Mouse (Mus musculus) cerebellum, adult 9-11 months (tissue): ENCODE results near the gene Nphs1.

ENCODE experiments used
- DNase-seq: peaks from one replicate; pipeline ENCODE4 v3.0.0; 2022

Nphs1 gene

DNA sequence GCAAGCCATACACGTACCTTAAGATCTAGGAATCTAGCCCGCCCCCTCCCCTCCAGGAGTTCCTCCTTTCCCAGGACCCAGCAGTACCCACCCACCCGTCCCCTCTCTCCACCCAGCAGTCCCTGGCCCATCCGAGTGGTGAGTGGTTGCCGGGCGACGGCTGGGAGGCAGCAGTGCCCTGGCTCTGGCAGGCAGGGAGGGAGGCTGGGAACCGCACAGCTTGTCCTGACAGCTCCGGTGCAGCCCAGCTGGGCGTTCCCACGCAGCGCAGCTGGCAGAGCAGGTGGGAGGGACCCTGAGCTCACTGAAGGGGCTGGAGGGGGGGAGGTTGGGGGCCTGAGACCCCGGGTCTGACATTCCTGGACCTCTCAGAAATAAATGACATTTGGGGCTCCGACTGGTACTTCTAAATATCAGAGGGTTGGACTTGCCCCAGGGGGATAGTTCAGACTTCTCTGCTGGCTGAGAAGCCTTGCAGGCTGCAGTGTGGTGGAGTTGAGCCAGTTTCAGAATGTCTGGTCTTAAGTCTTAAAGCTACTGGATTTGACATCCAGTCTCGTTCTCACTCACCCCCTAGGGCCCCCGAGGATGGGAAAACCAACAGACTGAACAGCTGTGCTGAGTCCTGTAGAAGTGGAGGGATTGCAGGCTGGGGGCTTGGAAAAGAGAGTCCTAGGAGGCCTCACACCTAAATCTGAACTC, at the start of gene Nphs1, which contains the start of gene Kirrel2:
Gene Nphs1, plus strand, starts transcription at position 687 of the 702 bp plus-strand sequence.
Gene Kirrel2, minus strand, starts transcription at position 62 of the 702 bp plus-strand sequence.
- no peak for DNase-seq

DNA sequence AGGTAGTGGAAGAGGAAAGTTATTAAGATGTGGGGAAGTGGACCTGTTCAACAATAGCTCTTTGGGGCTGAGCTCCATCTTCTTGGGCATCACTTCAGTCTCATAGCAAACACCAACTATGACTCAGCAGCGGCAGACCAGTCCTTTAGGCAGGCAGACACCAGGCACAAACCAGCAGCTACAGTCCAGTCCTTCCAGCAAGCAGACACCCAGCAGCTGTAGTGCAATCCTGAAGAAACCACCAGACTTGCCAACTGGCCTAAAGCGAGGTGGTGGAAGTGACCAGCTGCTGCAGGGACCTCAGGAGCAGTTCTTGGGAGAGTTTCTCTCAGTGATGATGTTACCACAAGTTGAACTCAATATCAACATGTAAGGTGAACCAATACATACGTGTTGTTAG, 49.5 kb upstream of the Nphs1 start:
- no peak for DNase-seq

DNA sequence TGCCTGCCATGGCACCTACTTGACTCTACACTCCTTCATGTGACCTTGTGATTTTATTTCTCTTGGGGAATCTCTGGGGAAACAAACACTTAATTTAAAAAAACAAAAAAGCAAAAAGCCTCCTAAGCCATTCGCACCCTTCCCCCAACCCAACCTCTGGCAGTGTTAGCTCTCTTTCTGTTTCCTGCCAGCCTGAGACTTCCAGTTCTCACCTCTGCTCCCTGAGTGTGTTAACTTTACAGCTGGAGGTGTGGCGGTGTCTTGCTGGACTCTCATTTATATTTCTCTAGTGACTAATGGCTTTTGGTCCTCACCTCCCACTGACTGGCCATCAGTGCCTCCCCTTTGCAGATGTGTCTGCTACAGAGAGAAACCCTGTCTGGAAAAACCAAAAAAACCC, 48.3 kb upstream of the Nphs1 start:
- no peak for DNase-seq

DNA sequence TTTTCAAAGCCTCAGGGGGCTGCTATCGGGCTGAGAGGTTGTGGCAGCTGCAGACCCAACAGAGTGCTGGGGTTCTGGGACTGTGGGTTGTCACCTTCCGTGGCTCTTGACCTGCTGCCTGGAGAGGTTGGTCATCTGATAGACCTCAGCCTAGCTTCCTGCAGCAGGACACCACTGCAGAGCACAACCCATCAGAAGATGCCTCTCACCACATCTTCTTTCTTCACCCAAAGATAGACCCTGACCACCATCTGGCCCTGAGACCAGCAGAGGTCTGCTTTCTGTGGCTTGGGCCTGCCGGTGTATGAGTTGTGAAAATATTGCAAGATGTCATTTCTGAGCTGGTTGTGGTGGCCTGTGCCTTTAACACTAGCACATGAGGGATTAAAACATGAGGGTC, 47.1 kb upstream of the Nphs1 start:
- DNase-seq = no peak

DNA sequence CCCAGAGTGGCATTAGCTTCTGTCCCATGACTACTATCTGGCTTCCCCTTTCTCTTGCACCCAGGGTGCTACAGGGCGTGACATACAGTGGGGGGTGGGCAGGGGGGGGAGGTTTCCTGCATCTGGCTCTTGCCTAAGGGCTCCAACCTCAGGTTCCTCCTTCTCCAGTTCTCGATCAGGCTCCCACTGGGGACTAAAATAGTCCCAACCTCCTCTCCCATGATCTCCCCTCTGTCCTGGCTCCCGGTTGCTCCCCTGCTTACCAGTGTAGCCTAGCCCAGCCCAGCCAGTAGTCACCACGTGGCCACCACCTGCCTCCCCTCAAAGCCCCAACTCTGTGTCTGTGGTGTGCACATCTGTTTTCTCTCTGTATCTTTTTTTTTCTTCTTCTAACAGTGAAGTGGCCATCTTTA, 45.4 kb upstream of the Nphs1 start:
- DNase-seq = no peak

DNA sequence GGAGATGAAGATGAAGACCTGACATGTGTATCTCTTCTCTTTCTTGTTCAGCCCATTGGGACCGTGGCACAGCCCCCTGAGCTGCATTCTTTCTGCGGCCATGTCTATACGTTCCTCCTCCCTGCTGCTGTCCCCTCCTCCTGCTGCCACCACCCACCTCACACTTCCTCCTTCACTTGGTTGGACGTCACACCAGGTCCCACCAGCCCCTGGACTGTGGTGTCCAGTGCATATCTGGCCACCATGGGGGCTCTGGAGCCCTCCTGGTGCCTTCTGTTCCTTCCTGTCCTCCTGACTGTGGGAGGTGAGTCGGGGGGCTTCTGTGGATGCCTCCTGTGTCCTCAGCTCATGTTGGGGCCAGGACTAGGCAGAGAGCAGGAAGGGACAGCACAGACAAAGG, 44.5 kb upstream of the Nphs1 start, which contains the start of gene Tyrobp:
Gene Tyrobp, plus strand, starts transcription at position 165 of the 400 bp plus-strand sequence.
- DNase-seq = no peak

DNA sequence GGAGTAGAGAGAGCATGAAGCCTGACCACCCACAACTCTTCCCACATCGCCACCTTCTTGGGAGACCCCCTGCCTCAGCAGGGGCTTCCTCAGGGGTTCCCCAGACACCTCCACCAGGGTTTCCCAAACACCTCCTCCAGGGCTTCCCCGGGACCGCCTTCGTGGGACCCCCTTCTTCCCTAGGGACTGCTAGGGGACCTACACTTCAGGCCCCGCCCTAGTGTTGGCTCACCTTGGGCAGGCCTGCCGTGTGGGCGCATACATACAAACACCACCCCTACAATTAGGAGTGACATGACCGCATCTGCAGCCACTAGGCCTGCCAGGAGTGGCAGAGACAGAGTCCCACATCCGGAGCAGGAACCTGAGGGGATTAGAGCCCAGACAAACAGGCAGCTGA, 40.3 kb upstream of the Nphs1 start:
- DNase-seq = no peak

DNA sequence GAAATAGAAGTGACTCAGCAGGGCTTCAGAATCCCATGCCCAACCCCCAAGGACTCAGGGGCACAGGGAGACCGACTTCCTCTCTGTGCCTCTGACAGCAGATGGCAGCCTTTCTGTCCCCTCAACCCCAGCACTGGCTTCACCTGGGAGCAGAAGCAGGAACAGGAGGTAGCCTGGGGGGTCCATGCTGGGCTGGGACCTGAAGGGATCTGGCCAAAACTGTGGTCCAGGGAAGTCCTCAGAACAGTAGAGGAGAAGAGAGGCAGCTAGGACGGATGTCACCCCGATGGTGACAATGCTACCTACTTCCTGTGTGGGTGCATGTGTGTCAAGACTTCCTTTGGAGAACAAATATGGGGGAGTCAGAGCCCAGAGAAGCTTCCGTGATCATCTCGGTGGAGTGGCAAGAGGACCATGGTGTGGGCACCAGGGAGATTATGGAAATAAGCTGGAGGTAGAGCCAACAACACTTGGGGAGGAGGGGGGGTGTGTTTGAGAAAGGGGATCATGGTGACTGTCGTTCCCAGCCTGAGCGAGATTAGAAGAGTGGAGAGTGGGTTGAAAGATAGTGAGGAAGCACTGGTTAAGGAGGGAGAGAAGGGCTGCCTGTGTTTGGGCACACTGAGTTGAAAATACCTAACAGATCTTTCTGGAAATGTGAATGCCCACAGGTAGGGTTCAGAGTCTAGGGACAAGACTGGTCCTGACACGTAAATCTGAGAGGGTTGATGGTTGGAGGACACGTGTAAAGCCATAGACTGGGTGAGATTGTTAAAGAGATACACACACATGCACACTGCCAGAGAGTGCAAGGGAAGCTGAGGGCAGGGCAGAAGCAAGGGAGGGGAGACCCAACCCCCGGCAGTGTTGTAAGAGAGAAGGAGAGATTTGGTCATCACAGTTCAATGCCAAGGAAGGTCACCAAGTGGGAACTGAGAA, 38.3 kb upstream of the Nphs1 start, which contains the start of gene Hcst:
Gene Hcst, minus strand, starts transcription at position 294 of the 939 bp plus-strand sequence.
- no peak for DNase-seq

DNA sequence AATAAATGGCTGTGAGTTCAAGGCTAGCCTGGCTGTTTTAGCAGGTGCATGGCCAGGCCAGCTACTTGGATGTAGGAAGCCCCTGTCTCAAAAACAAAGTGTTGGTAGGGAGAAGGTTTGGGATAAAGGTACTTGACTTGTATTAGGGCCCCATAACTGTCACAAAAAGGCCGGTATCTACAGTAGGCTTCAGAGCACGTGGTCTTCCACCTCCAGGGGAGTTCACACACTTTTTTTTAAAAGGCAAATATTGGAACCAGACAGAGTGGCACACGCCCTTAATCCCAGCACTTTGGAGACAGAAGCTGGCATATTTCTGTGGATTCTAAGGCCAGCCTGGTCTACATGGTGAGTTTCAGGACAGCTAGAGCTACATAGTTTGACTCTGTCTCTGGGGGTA, 37.4 kb upstream of the Nphs1 start:
- no peak for DNase-seq

DNA sequence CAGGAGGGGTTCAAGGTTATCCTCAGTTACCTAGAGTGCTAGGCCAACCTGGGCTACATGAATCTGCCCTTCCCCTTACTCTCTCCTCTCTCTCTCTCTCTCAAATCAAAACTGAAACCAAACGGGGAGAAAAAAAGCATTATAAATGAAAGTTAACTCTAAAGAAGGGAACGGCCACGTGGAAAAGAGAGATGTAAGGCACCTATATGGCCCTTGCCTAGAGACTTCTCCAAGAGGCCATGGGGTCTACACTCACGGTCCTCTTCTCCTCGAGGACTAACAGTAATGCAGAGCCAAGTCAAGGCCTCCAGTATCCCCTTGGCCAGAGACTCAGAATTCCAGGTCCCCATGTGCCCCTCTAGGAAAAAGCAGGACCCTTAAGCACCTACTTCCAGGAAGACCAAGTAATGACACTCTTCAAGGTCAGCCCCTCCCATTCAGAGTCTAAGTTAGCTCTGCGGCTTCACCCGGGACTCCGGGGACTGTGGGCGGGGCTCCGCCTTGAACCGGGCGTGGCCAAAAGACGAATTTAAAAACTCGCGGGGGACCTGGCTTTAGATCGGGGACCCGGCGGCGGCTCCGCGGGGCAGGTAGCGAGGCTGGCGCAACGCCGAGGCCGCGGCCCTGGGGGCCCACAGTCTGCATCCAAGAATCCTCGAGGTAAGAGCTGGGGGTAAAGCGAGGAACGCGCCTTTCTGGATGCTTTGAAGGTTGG, 36.8 kb upstream of the Nphs1 start, which contains the start of gene Nfkbid:
Gene Nfkbid, plus strand, starts transcription at position 558 of the 715 bp plus-strand sequence.
- DNase-seq = peak; percentile 78

DNA sequence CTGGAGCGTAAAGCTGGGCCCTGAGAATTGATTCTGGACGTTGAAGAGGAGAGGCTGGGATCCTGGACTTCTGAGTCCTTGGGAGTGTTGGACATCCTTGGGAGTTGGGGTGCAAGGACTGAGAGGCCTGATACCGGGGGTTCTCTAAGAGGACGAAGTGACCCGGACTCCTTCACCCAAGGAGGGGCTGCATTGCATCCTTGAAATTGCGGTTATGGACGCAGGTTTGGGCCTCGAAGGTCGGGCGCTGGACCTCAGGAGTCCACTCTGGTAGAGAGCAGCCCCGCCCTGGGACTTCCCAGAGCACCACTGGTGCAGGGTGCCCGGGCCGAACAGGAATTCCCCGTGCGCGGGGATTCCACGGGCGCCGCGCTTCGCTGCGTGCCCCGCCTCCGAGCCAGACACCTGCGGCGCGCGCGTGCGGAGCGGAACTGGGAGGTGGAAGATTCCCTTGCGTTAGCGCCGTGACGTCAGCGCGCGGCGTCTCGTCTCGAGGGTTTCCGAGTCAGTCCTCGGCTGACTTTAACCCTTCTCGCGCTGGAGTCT, 36.2 kb upstream of the Nphs1 start:
- peak; percentile 93 for DNase-seq

DNA sequence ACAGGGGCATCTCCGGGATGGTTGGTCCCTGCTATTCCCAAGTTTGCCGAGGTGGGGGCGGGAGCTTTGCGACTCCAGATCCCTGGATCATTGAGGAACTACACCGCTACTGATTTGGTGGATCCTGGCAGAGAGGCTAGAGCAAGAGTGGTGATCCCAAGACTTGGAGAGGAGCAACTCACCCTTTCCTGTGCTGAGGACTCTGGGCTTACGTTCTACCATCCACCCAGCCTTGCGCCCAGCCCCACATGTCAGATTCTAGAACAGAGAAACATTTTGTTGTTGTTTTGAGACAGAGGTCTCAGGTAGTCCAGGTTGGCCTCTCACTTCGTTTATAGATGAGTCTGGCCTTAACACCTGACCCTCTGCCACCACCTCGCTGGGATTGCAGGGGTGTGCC, 35.6 kb upstream of the Nphs1 start:
- DNase-seq = no peak

DNA sequence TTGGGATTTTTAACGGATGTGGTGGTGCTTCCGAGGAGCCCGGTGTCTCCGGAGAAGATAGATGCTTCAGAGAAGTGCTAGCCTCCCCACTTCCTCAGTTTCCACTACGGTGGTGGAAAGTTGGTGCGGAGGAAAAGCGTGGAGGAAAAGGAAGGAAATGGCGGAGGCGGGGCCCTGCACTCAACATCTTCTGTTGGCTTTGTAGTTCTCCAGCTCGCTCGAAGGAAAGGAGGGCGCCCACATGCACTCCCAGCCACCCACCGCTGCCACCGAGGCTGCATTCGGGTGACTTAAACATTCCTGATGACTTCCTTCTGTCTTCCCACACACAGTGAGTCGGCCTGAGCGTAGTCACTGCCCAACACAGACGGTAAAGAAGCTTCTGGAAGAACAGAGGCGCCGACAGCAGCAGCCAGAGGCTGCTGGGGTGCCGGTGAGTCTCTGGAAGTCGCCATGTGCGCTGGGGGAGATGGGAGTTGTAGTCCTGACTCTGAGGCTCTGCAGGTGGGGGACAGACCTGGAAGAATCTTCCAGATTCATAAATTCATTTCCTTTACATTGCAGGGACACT, 35.0 kb upstream of the Nphs1 start:
- DNase-seq = no peak

DNA sequence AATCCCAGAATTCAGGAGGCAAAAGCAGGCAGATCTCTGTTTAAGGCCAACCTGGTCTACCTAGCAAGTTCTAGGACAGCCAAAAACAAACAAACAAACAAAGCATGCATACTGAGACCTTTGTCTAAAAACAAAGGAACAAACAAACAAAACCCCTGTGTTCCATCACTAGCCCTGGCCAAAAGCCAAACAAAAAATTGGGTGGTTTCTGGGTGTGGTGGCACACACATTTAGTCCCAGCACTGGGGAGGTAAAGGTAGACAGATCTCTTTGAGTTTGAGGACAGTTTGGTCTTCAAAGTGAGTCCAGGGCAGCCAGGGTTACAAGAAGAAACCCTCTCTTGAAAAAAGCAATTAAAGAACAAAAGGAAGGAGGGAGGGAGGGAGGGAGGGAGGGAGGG, 28.8 kb upstream of the Nphs1 start:
- DNase-seq = no peak

DNA sequence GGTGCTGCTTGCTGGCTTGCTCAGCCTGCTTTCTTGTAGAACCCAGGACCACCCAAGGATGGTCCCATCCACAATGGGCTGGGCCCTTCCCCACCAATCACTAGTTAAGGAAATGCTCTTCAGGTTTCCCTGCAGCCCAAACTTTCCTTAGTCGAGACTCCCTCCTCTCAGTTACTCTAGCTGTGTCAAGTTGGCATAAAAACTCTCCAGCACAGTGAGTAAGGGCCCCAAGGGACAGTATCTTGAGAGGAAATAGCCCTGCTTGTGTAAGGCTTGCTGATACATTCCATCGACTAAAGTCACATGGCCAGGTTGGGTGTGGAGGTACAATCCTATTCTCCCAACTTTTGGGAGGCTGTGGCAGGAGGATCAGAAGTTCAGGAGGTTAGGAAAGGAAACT, 27.9 kb upstream of the Nphs1 start:
- no peak for DNase-seq

DNA sequence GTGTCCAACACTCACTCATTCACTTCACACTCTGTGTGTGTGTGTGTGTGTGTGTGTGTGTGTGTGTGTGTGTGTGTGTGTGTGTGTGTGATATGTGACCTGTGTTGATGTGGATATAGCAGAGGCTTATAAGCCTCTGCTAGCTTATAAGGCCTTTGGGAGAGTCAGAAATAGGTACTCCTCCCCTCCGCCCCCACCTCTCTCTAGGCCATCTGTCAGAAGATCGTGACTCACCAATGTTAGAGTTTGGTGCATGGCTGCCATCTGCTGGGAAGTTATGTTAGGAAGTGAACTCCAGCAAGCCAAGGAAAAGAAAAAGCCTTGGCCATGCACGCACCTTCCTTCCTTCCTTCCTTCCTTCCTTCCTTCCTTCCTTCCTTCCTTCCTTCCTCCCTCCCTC, 26.3 kb upstream of the Nphs1 start:
- peak; percentile 94 for DNase-seq

DNA sequence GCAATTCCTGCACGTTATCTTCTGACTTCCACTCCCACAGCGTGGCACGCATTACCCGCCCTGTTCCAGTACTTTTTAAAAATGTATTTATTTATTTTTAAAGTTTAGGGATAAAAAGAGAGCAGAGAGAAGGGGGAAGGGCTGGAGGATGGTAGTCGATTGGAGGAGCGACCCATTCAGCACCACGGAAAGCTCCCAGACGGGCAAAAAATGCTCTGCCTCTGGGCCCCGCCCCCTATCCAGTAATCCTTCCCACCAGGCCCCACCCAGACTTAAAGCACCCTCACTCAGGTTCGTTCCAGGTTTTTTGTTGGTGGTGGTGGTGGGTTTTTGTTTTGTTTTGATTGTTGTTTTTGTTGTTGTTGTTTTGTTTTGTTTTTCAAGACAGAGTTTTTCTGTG, 23.9 kb upstream of the Nphs1 start:
- no peak for DNase-seq

DNA sequence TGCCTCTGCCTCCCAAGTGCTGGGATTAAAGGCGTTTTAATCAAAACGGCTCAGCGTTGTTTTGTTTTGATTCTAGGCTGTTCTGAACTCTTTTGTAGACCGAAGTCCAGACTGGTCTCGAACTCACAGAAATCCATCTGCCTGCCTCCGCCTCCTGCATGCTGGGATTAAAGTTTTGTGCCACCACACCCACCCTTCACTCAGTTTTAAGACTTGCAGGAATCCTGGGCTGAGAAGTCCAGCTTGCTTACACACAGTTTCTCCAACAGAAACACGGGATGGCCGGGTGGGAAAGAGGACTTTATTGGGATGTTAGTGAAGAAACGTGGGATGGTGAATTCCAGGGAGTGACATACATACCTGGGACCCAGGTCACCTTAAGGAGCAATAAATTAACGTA, 23.4 kb upstream of the Nphs1 start:
- DNase-seq = no peak

DNA sequence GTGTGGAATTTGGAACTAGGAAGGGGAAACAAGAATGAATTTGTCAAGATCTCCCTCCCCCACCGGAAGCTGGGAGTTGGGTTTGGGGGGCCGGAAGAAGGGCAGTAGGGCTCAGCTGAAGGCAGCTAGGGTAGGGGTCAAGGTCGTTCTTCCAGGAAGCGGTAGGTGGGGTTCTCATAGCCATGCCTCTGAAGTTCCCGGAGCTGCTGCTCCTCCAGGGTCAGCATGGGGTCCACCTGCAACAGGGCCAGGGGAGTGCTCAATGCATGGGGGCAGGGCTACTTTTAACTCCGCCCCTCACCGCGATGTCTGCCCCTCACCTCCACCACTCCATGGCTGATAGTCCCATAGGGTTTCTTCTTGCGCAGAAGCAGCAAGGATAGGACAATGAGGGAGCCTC, 23.0 kb upstream of the Nphs1 start:
- no peak for DNase-seq

DNA sequence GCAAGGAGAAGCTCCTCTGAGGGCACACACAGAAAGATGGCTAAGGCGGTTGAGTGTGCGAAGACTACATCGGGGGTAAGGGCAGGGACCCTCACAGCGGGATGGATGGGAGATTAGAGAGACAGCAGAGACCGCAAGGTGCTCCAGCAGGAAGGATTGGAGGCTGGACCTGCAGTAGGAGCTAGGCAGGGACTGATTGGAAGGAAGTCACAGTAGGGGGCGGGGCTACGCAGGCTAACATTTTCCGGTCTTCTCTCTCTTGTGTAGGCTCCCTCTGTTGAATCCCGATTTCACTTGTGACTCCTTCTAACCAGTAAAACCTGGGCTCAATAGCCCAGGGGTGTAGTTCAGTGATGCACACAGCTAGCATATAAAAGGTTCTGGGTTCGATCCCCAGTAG, 21.2 kb upstream of the Nphs1 start:
- DNase-seq = no peak

DNA sequence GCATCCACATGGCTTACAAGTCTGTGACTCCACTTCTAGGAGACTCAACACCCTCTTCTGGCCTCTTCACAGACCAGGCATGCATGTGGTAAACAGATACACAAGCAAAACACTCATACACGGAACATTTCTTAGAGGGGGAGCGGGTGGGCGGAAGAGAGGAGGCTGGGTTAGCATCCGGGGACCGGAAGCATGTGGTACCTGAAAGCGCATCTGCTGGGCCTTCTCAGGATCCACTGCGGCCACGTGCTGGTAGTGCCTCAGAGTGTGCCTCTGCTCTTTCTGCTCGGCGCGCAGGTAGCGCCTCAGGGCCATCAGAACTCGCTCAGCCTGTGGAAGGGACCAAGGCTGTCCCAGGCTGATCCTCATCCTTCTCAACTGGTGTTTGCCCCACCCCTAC, 18.4 kb upstream of the Nphs1 start:
- no peak for DNase-seq

DNA sequence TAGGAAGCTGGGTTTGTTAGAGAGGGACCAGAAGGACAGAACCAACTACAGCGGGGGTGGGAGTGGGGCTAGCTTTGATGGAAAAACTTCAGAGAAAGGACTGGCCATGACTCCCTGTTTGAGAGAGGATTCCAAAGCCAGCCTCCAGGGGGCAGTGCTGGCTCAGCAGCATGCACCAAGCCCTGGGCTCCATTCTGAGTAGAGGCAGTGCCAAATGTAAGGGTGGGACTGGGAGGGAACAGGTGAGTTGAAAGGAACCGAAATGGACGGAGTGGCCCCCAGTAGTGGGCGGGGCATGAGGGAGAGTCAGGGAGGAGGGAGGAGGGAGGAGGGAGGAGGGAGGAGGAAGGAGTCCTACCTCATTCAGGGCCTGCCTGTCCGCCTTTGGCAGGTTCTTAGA, 17.4 kb upstream of the Nphs1 start:
- peak; percentile 66 for DNase-seq

DNA sequence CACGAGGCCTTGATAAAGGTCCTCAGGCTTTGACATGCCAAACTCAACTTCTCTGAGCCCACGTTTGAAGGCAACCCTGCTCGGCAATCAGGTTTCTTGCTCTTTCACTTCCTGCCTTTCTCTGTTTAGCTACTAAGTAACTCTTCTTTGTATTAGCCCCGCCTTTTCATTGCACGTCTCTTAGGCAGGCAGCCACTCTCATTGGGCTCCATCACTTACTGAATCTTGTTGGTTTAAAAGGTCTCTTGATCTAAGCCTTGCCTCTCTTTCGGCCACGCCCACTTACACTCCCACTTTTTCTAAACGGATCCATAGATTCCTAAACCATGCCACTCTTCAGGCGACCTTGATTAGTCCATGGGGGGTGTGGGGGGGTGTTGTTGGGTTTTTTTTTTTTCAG, 14.4 kb upstream of the Nphs1 start:
- no peak for DNase-seq
